ENCODE assay signal across 19 mouse cellular contexts in the genomic region with DNA sequence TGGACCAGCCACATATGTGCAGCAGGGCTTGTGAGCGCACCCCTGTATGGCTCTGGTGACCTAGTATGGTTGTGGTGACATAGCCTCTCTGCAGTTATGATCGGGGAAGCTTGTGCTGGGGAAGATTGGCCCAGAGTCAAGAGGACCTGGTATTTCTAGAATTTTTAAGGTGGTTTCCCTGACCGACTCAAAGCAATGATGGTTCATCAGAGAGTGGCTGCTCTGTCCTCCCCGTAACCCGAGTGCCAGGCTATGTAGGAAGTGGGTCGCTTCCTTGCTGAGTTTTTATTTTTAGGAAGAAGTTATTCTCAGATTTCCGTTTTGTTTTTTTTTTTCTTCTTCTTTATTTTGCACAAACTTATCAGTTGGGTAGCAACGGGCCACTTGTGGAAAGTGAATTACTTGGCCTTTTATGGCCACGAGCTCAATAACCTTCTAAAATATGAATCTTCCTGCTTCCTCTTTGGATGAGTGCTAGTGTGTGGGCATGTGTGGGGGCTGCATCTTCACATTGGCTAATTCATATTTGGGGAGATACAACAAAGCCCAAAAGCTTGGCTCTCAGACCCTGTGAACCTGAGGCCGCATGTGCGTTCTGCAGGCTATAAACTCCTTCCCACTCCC.
DNase-seq lines count a peak whose midpoint lies in the region; ATAC-seq and TF ChIP-seq lines count a peak whose summit lies in the region.
"Had no signal": no experiment of that assay in that cellular context is flagged by ENCODE, and none has a peak within 500 bp of the region (broad histone marks: within the 10 kb centered on the region; RNA-seq: fewer than 3 reads in every experiment).

No protein-coding gene starts in this region.

- no peak overlapping the region for H3K9ac ChIP-seq in forebrain, embryonic 14.5 days (ENCODE audit: low read length)
- H3K9ac ChIP-seq: limb, embryonic 13.5 days had no signal

- ATAC-seq in megakaryocyte-erythroid progenitor cell, adult 5-6 weeks (replicated peaks; ENCODE audit: low FRiP score, low TSS enrichment, poor library complexity, severe bottlenecking): 0 out of 2 replicates have a peak, but pooled peaks have one; percentile 24
- no peak for ATAC-seq in forebrain, embryonic 14.5 days
- ATAC-seq in inflammation-experienced regulatory T-cells, adult 6 months: no peak
- ATAC-seq: activated CD4-positive, CD25-positive, alpha-beta regulatory T cell, adult 4 months; midbrain, embryonic 16.5 days had no signal

- intact Hi-C loops in gastrocnemius, adult 2 months (cut with DNase I): no loop called here

- peaks cover 6% of the 10 kb centered on the region for H3K4me1 ChIP-seq in cortical plate, adult 2 months (ENCODE audit: control insufficient read depth, insufficient read depth, low read length)
- H3K4me1 ChIP-seq in forebrain, embryonic 14.5 days (ENCODE audit: control insufficient read depth, insufficient read depth, low read length): peaks cover 13% of the 10 kb centered on the region

- peak overlapping the region; percentile 24 for H3K27ac ChIP-seq in gastrocnemius, adult 2 months
- H3K27ac ChIP-seq in cortical plate, adult 2 months (ENCODE audit: insufficient read depth, low read length): 0 out of 2 replicates have a peak overlapping the region, but pooled peaks have one; percentile 7
- H3K27ac ChIP-seq in forebrain, embryonic 14.5 days (ENCODE audit: low read depth, low read length): no peak overlapping the region
- H3K27ac ChIP-seq: limb, embryonic 13.5 days had no signal

- WGBS in forebrain, embryonic 14.5 days: 92% methylated on average over 11 of the region's 11 CpGs

- H3K4me3 ChIP-seq in gastrocnemius, adult 2 months: no peak overlapping the region
- no peak overlapping the region for H3K4me3 ChIP-seq in cortical plate, adult 2 months (ENCODE audit: insufficient read depth, low read length)
- H3K4me3 ChIP-seq in forebrain, embryonic 14.5 days (ENCODE audit: low read depth, low read length): no peak overlapping the region
- H3K4me3 ChIP-seq: limb, embryonic 13.5 days had no signal

- TF ChIP-seq CTCF in gastrocnemius, adult 2 months (IDR thresholded peaks at IDR 0.05): no peak
- no peak for TF ChIP-seq CTCF in cortical plate, adult 2 months (IDR thresholded peaks at IDR 0.05; ENCODE audit: extremely low read depth, insufficient read depth, low read length)

- H3K36me3 ChIP-seq in forebrain, embryonic 14.5 days (ENCODE audit: control insufficient read depth, insufficient read depth, low read length): peaks cover 55% of the 10 kb centered on the region

- no peaks in the 10 kb centered on the region for H3K9me3 ChIP-seq in forebrain, embryonic 14.5 days (replicated peaks; ENCODE audit: control insufficient read depth, low read length)
- H3K9me3 ChIP-seq: limb, embryonic 13.5 days had no signal

- TF ChIP-seq POLR2A in cortical plate, adult 2 months (IDR thresholded peaks at IDR 0.05; ENCODE audit: extremely low read depth, insufficient read depth, low read length): no peak

- no peaks in the 10 kb centered on the region for H3K27me3 ChIP-seq in forebrain, embryonic 14.5 days (replicated peaks; ENCODE audit: control insufficient read depth, insufficient read depth, low read length)
- H3K27me3 ChIP-seq: limb, embryonic 13.5 days; Patski had no signal

- no peak for DNase-seq in gastrocnemius, adult 2 months
- no peak for DNase-seq in gastrocnemius, adult 18-20 months (ENCODE audit: low spot score)
- DNase-seq in 416B (ENCODE audit: low read depth): peak; percentile 43
- DNase-seq in forebrain, embryonic 14.5 days (ENCODE audit: low spot score): no peak
- DNase-seq in urinary bladder, postnatal 10 days (ENCODE audit: low spot score): no peak
- DNase-seq: adrenal gland, postnatal 36 days; cerebellum, adult 8-10 months; heart, adult 11 months; kidney, postnatal 10 days; lung, adult 2 months; right cerebral cortex, postnatal 14 days; thymus, postnatal 36 days had no signal

- H3K4me2 ChIP-seq in forebrain, embryonic 14.5 days (ENCODE audit: low read length): no peak overlapping the region
- H3K4me2 ChIP-seq: limb, embryonic 13.5 days had no signal
